Mouse (Mus musculus) erythroblast, embryonic 14.5 days (primary cell): ENCODE measurements at regions not wholly inside any gene's neighbourhood (a gene's known extent, or its start where the extent isn't known, plus 50 kb on each side); places are given as distances from the start of the nearest gene placed in this dataset.

Source experiments
- GATA1 ChIP-seq: IDR thresholded peaks from 2 replicates; pipeline ENCODE4 v1.6.1; 2012; ENCODE audit warnings: low read length, inconsistent platforms, mixed read lengths
- TAL1 ChIP-seq: IDR thresholded peaks from 3 replicates; pipeline ENCODE4 v1.6.1; 2012; ENCODE audit warnings: low read length, inconsistent platforms, mixed read lengths

- TF ChIP-seq GATA1 (no peak), TAL1 (no peak)
Observed at GRCm38 (mm10) chr6:117272227-117272955, 104.1 kb downstream of the Cxcl12 start.
